Mouse (Mus musculus): ENCODE results near the gene Cd200r2. TPM values are rescaled to one million over a fixed set of nuclear protein-coding genes. Genes with fewer than 3 reads are reported as not detected.

Gene Cd200r2
- total RNA-seq (2023), result 0.25 TPM in 1 of 2 replicates, not detected in the other

DNA sequence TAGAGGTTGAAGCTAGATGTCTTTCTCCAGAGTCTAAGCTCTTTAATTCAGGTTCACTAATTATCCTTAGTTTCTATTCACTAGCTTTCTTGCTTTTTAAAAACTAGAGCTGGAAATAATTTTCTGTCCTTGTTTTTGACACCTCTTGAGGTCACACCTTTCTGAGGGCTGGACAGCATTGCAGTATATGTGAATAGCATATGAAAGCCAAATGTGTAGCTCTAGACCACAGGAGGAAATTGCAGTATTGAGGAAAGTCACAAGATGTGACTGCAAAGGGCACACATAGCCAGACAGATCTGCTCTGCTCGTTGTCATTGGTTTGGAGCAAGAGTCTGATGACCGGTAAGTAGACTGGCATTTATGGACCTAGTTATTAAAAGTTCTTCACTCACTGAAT lies at the start of gene Cd200r2:
Cd200r2 (plus strand) TSS at position 301 of the 400 bp plus-strand sequence.

DNA sequence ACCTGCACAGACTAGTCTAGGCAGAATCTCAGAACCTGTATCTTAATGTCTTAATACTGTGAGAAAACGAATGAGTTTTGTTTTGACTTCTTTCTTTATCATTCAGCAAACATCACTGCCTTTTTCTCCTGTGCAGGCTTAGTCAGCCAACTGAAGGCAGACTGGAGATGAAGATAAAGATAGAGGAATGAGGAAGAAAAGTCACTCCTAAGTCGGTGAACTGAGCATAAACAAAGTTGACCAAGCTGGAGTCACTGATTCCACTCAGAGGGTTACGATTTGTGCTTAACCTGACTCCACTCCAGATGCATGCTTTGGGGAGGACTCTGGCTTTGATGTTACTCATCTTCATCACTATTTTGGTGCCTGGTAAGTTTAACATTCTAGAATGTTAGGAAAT lies 76.6 kb downstream of the Cd200r2 start, which contains the start of gene Cd200r3:
Cd200r3 (plus strand) TSS at position 211 of the 400 bp plus-strand sequence.

Other genes starting within 250 kb of the Cd200r2 start
- 8.1 and 13.5 TPM in 2 replicates for gene Nepro, start 142.8 kb upstream of the Cd200r2 start, total RNA-seq (2023)
- gene Gtpbp8, start 120.7 kb upstream of the Cd200r2 start, total RNA-seq (2023), result 6.7 and 9.9 TPM in 2 replicates
- 10.3 and 12.7 TPM in 2 replicates for gene Cd200r1, start 101.4 kb upstream of the Cd200r2 start, total RNA-seq (2023)
- gene Cd200r4, start 55.4 kb upstream of the Cd200r2 start, total RNA-seq (2023), result 1.0 and 1.1 TPM in 2 replicates
- gene Cd200r3, start 76.6 kb downstream of the Cd200r2 start, total RNA-seq (2023), result 1.8 and 2.2 TPM in 2 replicates
- gene Ccdc80, start 226.3 kb downstream of the Cd200r2 start, total RNA-seq (2023), result 4.1 and 5.2 TPM in 2 replicates